Mouse (Mus musculus) small intestine, adult 2 months (tissue): Measurements from ENCODE around the gene Nubp2. TPM values are rescaled to one million over a fixed set of nuclear protein-coding genes. Genes with fewer than 3 reads are reported as not detected.

Source experiments
- H3K27ac ChIP-seq: fragments of 200-500 bp; 2 replicates; pipeline ENCODE4 v1.5.1; 2012; ENCODE audit warnings: low read depth, low read length, control low read depth, inconsistent platforms; ENCODE audit not compliant: insufficient read depth
- H3K27me3 ChIP-seq: fragments of 200-500 bp; 2 replicates; pipeline ENCODE4 v1.6.1; 2012; ENCODE audit warnings: mild to moderate bottlenecking, moderate library complexity, low read length, inconsistent platforms; ENCODE audit not compliant: control insufficient read depth, insufficient read depth
- H3K36me3 ChIP-seq: fragments of 200-500 bp; 2 replicates; pipeline ENCODE4 v1.6.1; 2012; ENCODE audit warnings: mild to moderate bottlenecking, low read length, control low read depth, inconsistent platforms; ENCODE audit not compliant: control insufficient read depth, insufficient read depth
- H3K4me1 ChIP-seq: fragments of 200-500 bp; 2 replicates; pipeline ENCODE4 v1.6.1; 2012; ENCODE audit warnings: low read length, inconsistent platforms, mixed read lengths; ENCODE audit not compliant: control insufficient read depth, insufficient read depth, insufficient read length
- H3K4me3 ChIP-seq: fragments of 200-500 bp; 2 replicates; pipeline ENCODE4 v1.5.1; 2012; ENCODE audit warnings: low read depth, mild to moderate bottlenecking, control low read depth, inconsistent platforms, low read length, moderate library complexity
- CTCF ChIP-seq: fragments of 200-500 bp; IDR thresholded peaks from 2 replicates; pipeline ENCODE4 v1.5.1; 2012; ENCODE audit warnings: low read depth, mild to moderate bottlenecking, control low read depth, inconsistent platforms, low read length, moderate library complexity, mixed read lengths; ENCODE audit not compliant: insufficient replicate concordance, insufficient read length; ENCODE audit errors: extremely low read depth
- POLR2A ChIP-seq: fragments of 200-500 bp; IDR thresholded peaks from 2 replicates; pipeline ENCODE4 v1.6.1; 2012; ENCODE audit warnings: low read depth, mild to moderate bottlenecking, control low read depth, inconsistent platforms, low read length, moderate library complexity
- WGBS: fragments of 180-500 bp; shearing (Covaris S2); methylation state at CpG from one replicate; pipeline ENCODE4 v1.1.7; 2018; 5-methylcytosine and 5-hydroxymethylcytosine counted together
- polyA plus RNA-seq: library from polyadenylated mRNA; depleted of rRNA; stranded (reverse); fragments of >200 nt; gene quantifications from 2 replicates; pipeline ENCODE4 v1.2.3, GENCODE M21; 2012

Gene Nubp2
- polyA plus RNA-seq, 1 experiment: 39.9 TPM

GRCm38 (mm10) chr17:24874989-24875388 lies 11.2 kb downstream of the Nubp2 start:
- Histone ChIP-seq H3K4me1 (peaks cover 8% of the 10 kb centered on the region), H3K27me3 (no peaks in the 10 kb centered on the region), H3K36me3 (no peaks in the 10 kb centered on the region), H3K4me3 (no peak overlapping the region), H3K27ac (no peak overlapping the region)
- TF ChIP-seq CTCF: no peak
- no peak for TF ChIP-seq POLR2A
- WGBS: 53% methylated on average over 8 of the region's 8 CpGs

- H3K36me3 ChIP-seq: no peaks in the 10 kb centered on the region
- H3K4me1 ChIP-seq: peaks cover 8% of the 10 kb centered on the region
- TF ChIP-seq POLR2A: no peak
- no peak for TF ChIP-seq CTCF
- H3K27me3 ChIP-seq: no peaks in the 10 kb centered on the region
- H3K4me3 ChIP-seq: no peak overlapping the region
- WGBS: 52% methylated on average over 1 of the region's 1 CpGs
- H3K27ac ChIP-seq: no peak overlapping the region
These were observed 11.8 kb downstream of the Nubp2 start for GRCm38 (mm10) chr17:24874405-24874745.

- 67% methylated on average over 4 of the region's 4 CpGs for WGBS
- H3K4me3 ChIP-seq: no peak overlapping the region
These were observed 12.3 kb downstream of the Nubp2 start for GRCm38 (mm10) chr17:24873695-24874404.

GRCm38 (mm10) chr17:24867914-24868313 lies 18.2 kb downstream of the Nubp2 start:
- Histone ChIP-seq H3K4me3 (no peak overlapping the region), H3K4me1 (no peaks in the 10 kb centered on the region), H3K27me3 (no peaks in the 10 kb centered on the region), H3K36me3 (peaks cover 29% of the 10 kb centered on the region), H3K27ac (no peak overlapping the region)
- WGBS: 92% methylated on average over 10 of the region's 10 CpGs
- no peak for TF ChIP-seq CTCF
- no peak for TF ChIP-seq POLR2A

More at GRCm38 (mm10) chr17:24873695-24874404, 12.3 kb downstream of the Nubp2 start:
- peaks cover 8% of the 10 kb centered on the region for H3K4me1 ChIP-seq
- H3K36me3 ChIP-seq: no peaks in the 10 kb centered on the region
- H3K27ac ChIP-seq: no peak overlapping the region
- TF ChIP-seq POLR2A (no peak), CTCF (no peak)
- no peaks in the 10 kb centered on the region for H3K27me3 ChIP-seq

- peaks cover 44% of the 10 kb centered on the region for H3K36me3 ChIP-seq
- TF ChIP-seq CTCF (no peak), POLR2A (no peak)
- WGBS: 95% methylated on average over 8 of the region's 8 CpGs
- H3K27me3 ChIP-seq: no peaks in the 10 kb centered on the region
- H3K4me3 ChIP-seq: no peak within 1 kb of the TSS
- no peaks in the 10 kb centered on the region for H3K4me1 ChIP-seq
- no peak within 1 kb of the TSS for H3K27ac ChIP-seq
These were observed 20.4 kb downstream of the Nubp2 start, which contains the start of gene Igfals for GRCm38 (mm10) chr17:24865776-24866175. Gene Igfals, plus strand, starts transcription at chr17:24865997.

- 99% methylated on average over 3 of the region's 3 CpGs for WGBS
- Histone ChIP-seq H3K27me3 (no peaks in the 10 kb centered on the region), H3K4me3 (no peak overlapping the region), H3K36me3 (peaks cover 66% of the 10 kb centered on the region), H3K27ac (no peak overlapping the region), H3K4me1 (no peaks in the 10 kb centered on the region)
- TF ChIP-seq CTCF (no peak), POLR2A (no peak)
These were observed 24.4 kb downstream of the Nubp2 start for GRCm38 (mm10) chr17:24861785-24862184.

- no peaks in the 10 kb centered on the region for H3K4me1 ChIP-seq
- TF ChIP-seq POLR2A (no peak), CTCF (no peak)
- no peak overlapping the region for H3K4me3 ChIP-seq
- 90% methylated on average over 8 of the region's 8 CpGs for WGBS
- H3K36me3 ChIP-seq: peaks cover 72% of the 10 kb centered on the region
- H3K27ac ChIP-seq: no peak overlapping the region
- H3K27me3 ChIP-seq: no peaks in the 10 kb centered on the region
These were observed 26.1 kb downstream of the Nubp2 start for GRCm38 (mm10) chr17:24860076-24860475.
